Mouse (Mus musculus): ENCODE data around the gene Spo11. TPM values are rescaled to one million over a fixed set of nuclear protein-coding genes. Genes with fewer than 3 reads are reported as not detected.

The Spo11 gene
- polyA plus RNA-seq (2015; fragmentation: Nextera tagmentation; extraction: Ambion mirVana): 0.06 and 0.31 TPM in 2 replicates

DNA sequence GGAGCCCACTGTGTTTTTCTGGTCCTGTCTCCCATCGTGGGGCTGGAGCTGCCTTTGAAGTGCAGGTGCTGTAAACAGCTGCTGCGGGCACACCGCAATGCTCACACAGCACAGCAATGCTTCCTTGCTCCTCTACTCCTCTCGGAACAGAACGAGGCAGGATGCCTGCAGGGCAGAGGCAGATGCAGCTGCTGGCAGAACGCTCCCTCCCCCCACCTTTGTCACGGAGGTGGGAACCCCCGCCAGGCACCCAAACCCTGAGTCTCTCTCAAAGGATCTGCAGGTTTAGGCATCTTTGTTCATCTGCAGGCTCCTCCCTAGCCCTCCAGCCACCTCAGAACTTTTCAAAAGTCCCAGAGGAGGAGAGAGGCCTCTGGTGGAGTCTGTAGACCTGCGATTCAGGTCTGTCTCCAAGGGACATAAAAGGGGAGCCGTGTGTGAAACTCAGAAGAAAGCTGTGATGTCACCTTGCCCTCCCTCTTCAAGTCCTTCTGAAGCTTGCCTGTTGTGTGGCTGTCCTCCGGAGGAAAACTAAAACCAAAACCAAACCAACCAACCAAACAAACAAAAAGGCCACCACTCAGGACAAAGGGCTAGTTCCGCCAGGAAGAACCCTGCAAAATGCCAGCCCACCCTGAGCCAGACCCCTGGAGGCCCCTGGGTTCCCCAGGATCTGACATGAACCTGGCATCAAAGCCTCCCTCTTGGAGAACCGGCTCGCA is at the start of gene Spo11:
Gene Spo11, plus strand, starts transcription at position 292 of the 722 bp plus-strand sequence.
- no peak within 1 kb of the TSS for H3K4me3 ChIP-seq (replicated peaks)
- H3K9me3 ChIP-seq: no peaks in the 10 kb centered on the region
- H3K9ac ChIP-seq: no peak within 1 kb of the TSS
- no peaks in the 10 kb centered on the region for H3K36me3 ChIP-seq
- ATAC-seq (ENCODE audit: insufficient read depth, low FRiP score, low read depth): no peak; the same call in 1 of the 2 replicates
- peak within 1 kb of the TSS; percentile 31 for H3K4me2 ChIP-seq
- H3K27ac ChIP-seq: peak within 1 kb of the TSS; percentile 41; the same call in 1 of the 2 replicates
- WGBS: 26% methylated on average over 14 of the region's 14 CpGs
- H3K27me3 ChIP-seq (replicated peaks): no peaks in the 10 kb centered on the region
- peaks cover 7% of the 10 kb centered on the region for H3K4me1 ChIP-seq

DNA sequence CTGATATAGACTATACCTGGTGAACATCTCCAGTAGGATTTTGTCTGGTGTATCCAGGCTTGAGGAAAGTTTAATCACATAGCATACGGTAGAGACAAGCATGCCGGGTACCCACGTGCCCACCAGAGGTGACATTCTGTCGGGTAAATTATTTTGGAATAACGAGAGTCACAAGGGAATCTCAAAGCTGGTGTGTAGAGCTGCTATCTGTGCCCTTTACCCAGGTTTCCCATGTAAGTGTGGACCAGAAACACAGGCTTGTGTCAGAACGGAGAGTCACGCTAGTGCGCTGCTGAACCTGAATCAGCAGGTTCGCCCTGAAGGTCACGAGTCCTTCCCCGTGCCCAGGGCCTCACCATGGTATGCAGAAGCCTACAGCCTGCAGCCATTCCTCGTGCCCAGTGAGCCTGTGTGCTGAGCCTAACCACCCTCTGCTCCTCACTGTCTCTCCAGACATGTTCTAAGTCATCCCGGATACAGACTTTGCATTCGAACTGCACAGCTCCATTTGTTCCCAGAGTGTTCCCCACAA is 47.5 kb upstream of the Spo11 start:
- WGBS: 80% methylated on average over 14 of the region's 14 CpGs
- no peak overlapping the region for H3K27ac ChIP-seq
- ATAC-seq (ENCODE audit: insufficient read depth, low FRiP score, low read depth): no peak

DNA sequence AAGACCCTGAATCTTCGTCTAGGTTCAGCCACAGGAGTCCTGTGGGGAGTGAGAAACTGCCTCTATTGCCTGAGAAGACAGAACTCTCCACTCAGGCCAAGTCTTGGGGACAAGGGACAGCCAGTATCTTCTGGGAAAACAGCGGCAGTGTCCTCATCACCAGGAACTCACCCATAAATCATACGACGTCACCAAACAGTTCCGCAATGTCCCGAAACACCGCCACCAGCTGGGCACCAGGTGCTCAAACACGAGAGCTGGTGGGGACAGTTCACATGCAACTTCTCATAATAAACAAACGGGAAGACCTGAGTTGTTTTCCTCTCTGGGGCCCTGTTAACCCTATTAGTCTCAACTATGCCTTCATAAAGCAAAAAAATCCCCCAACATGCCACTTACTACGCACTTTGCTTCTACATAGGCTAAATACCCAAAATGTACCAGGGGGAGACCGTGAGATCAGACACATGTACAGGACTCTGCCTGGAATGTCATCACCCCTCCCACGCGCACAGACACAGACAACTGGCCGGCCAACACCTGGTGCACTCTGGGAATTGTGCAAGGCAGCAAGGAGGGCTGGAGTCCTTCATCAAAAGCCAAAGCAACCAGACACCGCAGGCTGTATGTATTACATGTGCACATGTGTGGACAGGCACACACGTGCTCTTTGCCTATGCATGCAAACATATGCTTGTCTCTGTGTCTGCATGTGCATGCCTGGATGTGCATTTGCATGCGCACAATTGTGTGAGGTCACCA is 46.2 kb upstream of the Spo11 start:
- Histone ChIP-seq H3K4me2 (no peak overlapping the region), H3K9ac (no peak overlapping the region), H3K4me3 (replicated peaks) (no peak overlapping the region), H3K36me3 (no peaks in the 10 kb centered on the region), H3K27ac (no peak overlapping the region), H3K4me1 (peaks cover 59% of the 10 kb centered on the region), H3K27me3 (replicated peaks) (no peaks in the 10 kb centered on the region), H3K9me3 (no peaks in the 10 kb centered on the region)
- ATAC-seq (ENCODE audit: insufficient read depth, low FRiP score, low read depth): no peak
- 66% methylated on average over 17 of the region's 17 CpGs for WGBS

More for the DNA sequence above, 47.5 kb upstream of the Spo11 start:
- H3K4me2 ChIP-seq: no peak overlapping the region
- no peak overlapping the region for H3K9ac ChIP-seq
- no peaks in the 10 kb centered on the region for H3K36me3 ChIP-seq
- H3K9me3 ChIP-seq: no peaks in the 10 kb centered on the region
- no peak overlapping the region for H3K4me3 ChIP-seq (replicated peaks)
- H3K4me1 ChIP-seq: peaks cover 49% of the 10 kb centered on the region
- H3K27me3 ChIP-seq (replicated peaks): no peaks in the 10 kb centered on the region

DNA sequence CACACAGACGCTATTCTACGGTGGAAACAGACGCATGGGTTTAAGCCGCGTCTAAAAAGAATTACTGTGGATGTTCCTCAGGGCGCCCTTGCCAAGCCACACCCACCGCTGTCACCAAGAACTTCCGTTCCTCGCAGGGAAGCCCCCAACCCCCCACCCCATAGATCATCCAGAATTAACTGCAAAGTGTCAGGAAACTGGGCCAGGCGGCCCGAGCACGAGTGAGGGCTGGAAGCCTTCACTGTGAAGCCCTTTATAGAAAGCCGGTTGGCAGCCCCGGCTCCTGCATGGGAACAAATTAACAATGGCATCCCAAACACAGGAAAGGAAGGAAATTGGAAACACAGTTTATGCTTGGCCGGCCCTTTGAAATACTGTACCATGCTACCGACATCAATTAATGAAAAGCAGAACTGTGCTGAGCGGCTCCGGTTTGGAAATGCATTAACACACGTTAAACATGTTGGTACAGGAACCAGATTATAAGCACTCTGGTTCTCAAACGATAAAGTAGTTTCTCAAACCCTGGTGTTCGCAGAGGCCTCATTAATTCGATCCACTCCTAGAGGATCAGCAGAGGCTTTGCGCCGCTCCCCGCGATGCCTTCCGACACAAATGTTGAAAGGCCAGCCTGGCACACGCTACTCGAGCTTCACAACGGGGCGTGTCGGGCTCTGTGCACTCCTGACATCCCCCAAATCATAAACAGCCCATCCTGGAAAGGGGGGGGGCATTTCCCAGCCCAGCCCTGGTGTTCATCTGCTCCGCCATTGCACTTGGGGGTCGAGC is 43.7 kb upstream of the Spo11 start:
- Histone ChIP-seq H3K4me1 (peaks cover 69% of the 10 kb centered on the region), H3K9ac (no peak overlapping the region)

DNA sequence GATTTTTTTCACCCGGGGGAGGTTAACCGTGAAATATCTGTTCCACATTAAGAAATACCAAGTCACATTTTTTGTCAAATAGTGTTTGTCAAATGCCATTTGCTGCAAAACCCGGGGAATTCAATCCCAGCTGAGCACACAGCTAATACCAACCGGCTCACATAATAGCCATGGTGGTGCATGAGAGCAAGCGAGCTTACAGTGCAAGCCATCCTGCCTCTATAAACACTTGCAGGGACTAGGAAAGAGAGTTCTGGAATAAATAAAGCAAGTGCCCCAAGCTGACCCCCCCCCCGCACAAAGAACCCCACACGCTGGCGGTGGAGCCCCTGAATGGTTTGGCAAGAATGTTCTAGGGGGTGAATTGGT is 43.1 kb upstream of the Spo11 start:
- Histone ChIP-seq H3K4me3 (replicated peaks) (no peak overlapping the region), H3K36me3 (no peaks in the 10 kb centered on the region), H3K9ac (no peak overlapping the region), H3K27me3 (replicated peaks) (no peaks in the 10 kb centered on the region), H3K4me2 (peak overlapping the region; percentile 51), H3K4me1 (peaks cover 68% of the 10 kb centered on the region), H3K9me3 (no peaks in the 10 kb centered on the region), H3K27ac (peak overlapping the region; percentile 73)
- ATAC-seq (ENCODE audit: insufficient read depth, low FRiP score, low read depth): no peak
- 14% methylated on average over 8 of the region's 8 CpGs for WGBS

More for the DNA sequence above, 43.7 kb upstream of the Spo11 start:
- H3K9me3 ChIP-seq: no peaks in the 10 kb centered on the region
- no peak for ATAC-seq (ENCODE audit: insufficient read depth, low FRiP score, low read depth)
- H3K27ac ChIP-seq: peak overlapping the region; percentile 73
- H3K36me3 ChIP-seq: no peaks in the 10 kb centered on the region
- WGBS: 9% methylated on average over 34 of the region's 34 CpGs
- no peaks in the 10 kb centered on the region for H3K27me3 ChIP-seq (replicated peaks)
- H3K4me3 ChIP-seq (replicated peaks): peak overlapping the region; percentile 13; the same call in 1 of the 2 replicates
- H3K4me2 ChIP-seq: peak overlapping the region; percentile 51

DNA sequence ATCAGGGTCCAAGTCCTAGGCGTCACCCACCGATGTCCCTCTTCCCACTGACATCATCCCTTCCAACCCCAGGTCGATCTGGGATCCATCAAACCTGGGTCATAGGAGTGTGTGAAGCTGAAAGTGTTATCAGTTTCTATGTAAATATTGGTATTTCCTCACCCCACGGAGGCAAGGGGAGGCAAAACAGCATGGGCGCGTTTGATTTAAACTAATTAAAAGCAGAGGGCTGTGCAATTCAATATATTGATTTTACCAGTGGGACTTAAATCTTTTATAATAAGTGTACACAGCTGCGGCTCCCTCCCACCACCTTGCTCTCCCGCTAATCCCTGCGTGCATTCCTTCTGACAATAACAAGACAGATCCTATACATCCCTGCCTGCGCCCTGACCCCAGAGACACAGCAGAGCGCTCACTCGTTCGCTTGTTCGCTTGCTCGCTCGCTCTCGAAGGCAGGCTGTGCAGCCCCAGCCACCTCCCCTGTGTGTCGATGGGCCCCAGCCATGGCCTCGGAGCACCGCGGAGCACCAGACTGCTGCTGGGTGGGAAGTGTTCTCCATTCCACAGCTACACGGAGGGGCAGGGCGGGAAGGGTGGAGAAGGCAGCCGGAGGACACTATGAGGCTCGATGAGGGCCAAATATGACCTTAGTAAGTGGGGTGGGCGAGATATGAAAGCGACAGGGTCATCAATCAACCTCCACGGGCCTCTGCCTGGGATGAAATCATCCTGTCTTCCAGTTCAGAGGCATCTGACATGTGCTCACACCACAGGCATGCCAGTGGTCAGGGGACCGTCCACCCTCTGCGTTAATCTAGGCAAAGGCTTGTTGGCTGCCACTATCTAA is 42.4 kb upstream of the Spo11 start:
- no peak for ATAC-seq (ENCODE audit: insufficient read depth, low FRiP score, low read depth)
- WGBS: 14% methylated on average over 30 of the region's 30 CpGs
- no peaks in the 10 kb centered on the region for H3K9me3 ChIP-seq
- H3K4me2 ChIP-seq: peak overlapping the region; percentile 51
- H3K4me1 ChIP-seq: peaks cover 68% of the 10 kb centered on the region
- H3K4me3 ChIP-seq (replicated peaks): peak overlapping the region; percentile 14; the same call in 1 of the 2 replicates
- H3K27me3 ChIP-seq (replicated peaks): no peaks in the 10 kb centered on the region; the same call in 1 of the 2 replicates
- H3K27ac ChIP-seq: peak overlapping the region; percentile 77
- no peaks in the 10 kb centered on the region for H3K36me3 ChIP-seq
- no peak overlapping the region for H3K9ac ChIP-seq

DNA sequence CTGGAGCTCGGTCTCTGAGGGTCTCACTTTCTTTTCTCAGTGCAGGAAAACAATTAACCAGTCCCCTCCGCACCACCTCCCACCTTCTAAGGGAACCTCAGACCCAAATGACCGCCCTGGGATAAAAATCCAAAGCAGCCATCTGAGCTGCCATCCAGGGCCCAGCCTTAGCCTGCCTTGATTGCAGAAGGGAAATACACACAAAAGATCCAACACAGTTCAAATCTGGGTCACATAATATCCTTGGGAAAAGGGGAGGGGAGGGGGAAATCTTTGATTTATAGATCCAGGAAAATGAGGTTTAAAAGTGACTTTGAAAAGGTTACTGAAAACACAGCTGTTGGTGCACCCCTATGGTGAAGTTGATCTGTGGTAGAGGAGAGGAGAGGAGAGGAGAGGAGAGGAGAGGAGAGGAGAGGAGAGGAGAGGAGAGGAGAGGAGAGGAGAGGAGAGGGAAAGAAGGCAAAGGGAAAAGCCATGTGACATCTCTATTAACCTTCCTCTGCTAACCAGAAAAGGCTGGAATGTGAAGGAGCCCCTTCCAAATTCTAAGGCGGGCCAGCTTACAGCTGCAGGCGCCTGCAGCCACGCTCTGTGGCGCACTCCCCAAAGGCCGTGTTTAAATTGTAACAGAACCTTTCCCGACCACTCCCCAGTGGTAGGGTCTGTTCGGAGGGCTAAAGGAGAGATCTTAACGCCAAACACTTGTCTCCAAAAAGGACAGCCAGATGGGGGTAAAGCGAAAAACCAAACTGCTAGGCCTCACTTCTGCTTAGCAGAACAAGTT is 41.5 kb upstream of the Spo11 start:
- Histone ChIP-seq H3K9ac (no peak overlapping the region), H3K4me2 (peak overlapping the region; percentile 99), H3K4me3 (replicated peaks) (no peak overlapping the region), H3K36me3 (no peaks in the 10 kb centered on the region), H3K9me3 (no peaks in the 10 kb centered on the region), H3K27me3 (replicated peaks) (no peaks in the 10 kb centered on the region; the same call in 1 of the 2 replicates), H3K4me1 (peaks cover 63% of the 10 kb centered on the region), H3K27ac (peak overlapping the region; percentile 78)
- no peak for ATAC-seq (ENCODE audit: insufficient read depth, low FRiP score, low read depth)
- WGBS: 35% methylated on average over 12 of the region's 12 CpGs

DNA sequence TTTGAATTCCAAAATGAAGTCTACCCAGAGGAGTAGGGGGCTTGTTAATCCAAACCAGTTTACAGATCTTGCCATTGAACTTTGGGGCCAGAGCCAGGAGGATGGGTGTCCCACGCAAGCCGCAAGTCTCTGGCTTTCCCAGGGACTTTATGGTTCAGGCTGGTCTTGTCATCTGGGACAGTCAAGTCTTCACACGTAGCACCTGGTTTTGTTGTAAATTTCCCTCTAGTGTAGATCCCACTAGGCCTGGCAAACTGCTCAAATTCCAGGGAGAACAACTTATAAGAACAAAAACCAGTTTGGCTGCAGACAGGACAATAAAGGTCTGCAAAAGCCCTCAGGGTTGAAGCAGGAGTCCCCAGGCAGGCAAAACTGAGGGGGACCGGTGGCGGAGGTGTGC is 40.7 kb upstream of the Spo11 start:
- peaks cover 57% of the 10 kb centered on the region for H3K4me1 ChIP-seq
- H3K4me3 ChIP-seq (replicated peaks): no peak overlapping the region
- no peak for ATAC-seq (ENCODE audit: insufficient read depth, low FRiP score, low read depth)
- H3K9ac ChIP-seq: no peak overlapping the region
- no peaks in the 10 kb centered on the region; the same call in 1 of the 2 replicates for H3K27me3 ChIP-seq (replicated peaks)
- H3K36me3 ChIP-seq: no peaks in the 10 kb centered on the region
- H3K9me3 ChIP-seq: no peaks in the 10 kb centered on the region
- H3K4me2 ChIP-seq: peak overlapping the region; percentile 99
- 72% methylated on average over 5 of the region's 5 CpGs for WGBS
- peak overlapping the region; percentile 78 for H3K27ac ChIP-seq

DNA sequence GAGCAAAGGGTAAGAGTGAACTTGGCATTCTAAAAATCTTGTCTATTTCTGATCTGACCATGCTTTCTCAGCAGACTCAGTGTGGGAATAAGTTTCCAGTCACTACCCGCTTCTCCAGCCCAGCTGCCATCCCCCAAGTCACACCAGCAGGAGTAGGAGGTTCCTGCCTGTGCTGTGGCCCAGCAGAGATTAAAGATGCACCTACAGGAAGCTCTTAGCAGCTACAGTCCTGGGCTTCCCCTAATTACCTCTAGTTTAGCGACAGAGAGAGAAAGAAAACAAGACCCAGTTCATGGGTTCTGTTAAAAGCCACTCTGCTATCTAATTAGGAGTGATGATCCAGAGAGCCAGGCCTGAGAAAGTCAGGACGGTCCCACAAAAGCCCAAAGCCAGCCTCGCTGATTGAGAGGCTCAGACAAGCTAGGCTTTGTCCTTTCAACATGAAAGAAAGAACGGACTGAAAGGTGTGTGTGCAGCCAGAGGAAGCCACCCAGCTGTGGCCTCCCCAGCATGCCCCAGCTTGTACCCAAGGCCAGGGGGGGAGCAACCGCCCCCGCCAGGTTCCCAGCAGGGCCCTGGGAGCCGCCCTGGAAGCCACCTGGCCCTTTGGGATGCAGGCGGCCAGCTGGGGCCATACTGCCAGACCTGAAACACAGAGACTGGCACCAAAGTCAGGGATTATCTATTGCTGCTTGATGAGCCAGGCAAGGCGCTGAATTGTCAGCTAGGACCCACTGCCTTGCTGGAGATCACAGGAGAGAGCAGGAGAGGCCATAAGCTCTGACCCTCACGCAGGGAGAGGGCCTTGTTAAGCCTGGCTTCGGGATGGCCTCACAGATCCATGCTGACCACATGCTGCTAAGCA is 39.9 kb upstream of the Spo11 start:
- peaks cover 53% of the 10 kb centered on the region for H3K4me1 ChIP-seq
- peak overlapping the region; percentile 78 for H3K27ac ChIP-seq
- 48% methylated on average over 12 of the region's 12 CpGs for WGBS
- no peaks in the 10 kb centered on the region; the same call in 1 of the 2 replicates for H3K27me3 ChIP-seq (replicated peaks)
- ATAC-seq (ENCODE audit: insufficient read depth, low FRiP score, low read depth): no peak
- no peak overlapping the region for H3K9ac ChIP-seq
- H3K9me3 ChIP-seq: no peaks in the 10 kb centered on the region
- H3K4me3 ChIP-seq (replicated peaks): peak overlapping the region; percentile 65
- no peaks in the 10 kb centered on the region for H3K36me3 ChIP-seq
- peak overlapping the region; percentile 99 for H3K4me2 ChIP-seq
